Mouse (Mus musculus) ES-Bruce4 (cell line): ENCODE data around the gene Pilrb2.

ENCODE experiments used
- CTCF ChIP-seq: IDR thresholded peaks from one replicate; pipeline ENCODE4 v1.8.1; 2011; ENCODE audit warnings: low read depth, low read length
- POLR2A ChIP-seq: IDR thresholded peaks from one replicate; pipeline ENCODE4 v1.8.1; 2011; ENCODE audit warnings: low read length; ENCODE audit not compliant: insufficient read depth

DNA sequence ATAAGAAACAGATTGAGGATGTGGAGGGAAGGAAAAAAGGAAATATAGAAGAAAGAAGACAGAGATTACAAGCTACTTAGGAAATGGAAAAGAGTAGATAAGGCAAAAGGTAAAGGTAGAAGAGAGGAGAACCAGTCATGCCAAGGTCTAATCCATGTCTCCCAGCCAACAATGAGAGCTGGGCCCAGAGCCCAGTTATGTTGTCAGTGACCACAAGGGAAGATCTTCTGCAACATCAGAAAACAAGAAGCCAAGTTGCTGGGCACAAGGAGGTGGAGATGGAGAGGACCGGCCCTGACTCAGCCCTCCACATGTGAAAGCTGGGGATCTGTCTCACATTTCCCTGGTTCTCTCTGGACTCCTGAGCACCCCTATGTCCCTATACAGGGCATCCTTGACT lies 16.1 kb upstream of the Pilrb2 start:
- TF ChIP-seq CTCF (no peak), POLR2A (no peak)
